Mouse (Mus musculus): ENCODE data around the gene Trh. TPM values are rescaled to one million over a fixed set of nuclear protein-coding genes. Genes with fewer than 3 reads are reported as not detected.

Trh gene
- polyA plus RNA-seq (2015; fragmentation: Nextera tagmentation; extraction: Ambion mirVana) = 0.68 and 0.79 TPM in 2 replicates

DNA sequence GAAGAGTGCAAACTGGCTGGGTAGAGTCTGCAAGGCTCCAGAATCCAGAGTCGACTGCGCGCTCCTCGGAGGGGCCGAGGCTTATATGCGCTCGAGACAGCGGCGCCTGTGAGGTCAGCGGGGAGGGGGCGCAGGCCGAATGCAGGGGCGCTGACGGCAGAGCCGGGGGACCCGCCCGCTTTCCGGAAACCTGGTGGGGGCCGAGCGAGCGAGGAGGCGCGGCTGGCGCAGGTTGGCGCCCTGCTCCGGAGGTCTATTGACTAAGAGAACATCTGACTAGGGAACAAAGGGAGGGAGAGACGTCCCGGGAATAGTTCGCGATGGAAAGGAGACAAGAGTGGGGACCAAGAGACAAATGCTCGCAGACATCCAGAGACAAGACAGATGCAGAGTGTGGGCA lies at the start of gene Trh:
Gene Trh (minus strand): TSS at position 60 of the 400 bp plus-strand sequence.
- peak within 1 kb of the TSS; percentile 38 for H3K4me3 ChIP-seq
- H3K27me3 ChIP-seq = peaks cover 39% of the 10 kb centered on the region
- peaks cover 8% of the 10 kb centered on the region; the same call in 1 of the 2 replicates for H3K4me1 ChIP-seq (replicated peaks)
- 1% methylated on average over 31 of the region's 31 CpGs for WGBS
- no peaks in the 10 kb centered on the region for H3K9me3 ChIP-seq
- no peaks in the 10 kb centered on the region for H3K36me3 ChIP-seq
- no peak within 1 kb of the TSS for H3K27ac ChIP-seq (replicated peaks)
- peak within 1 kb of the TSS; percentile 67 for H3K9ac ChIP-seq
- ATAC-seq (ENCODE audit: low read depth) = no peak
- H3K4me2 ChIP-seq = peak within 1 kb of the TSS; percentile 62

DNA sequence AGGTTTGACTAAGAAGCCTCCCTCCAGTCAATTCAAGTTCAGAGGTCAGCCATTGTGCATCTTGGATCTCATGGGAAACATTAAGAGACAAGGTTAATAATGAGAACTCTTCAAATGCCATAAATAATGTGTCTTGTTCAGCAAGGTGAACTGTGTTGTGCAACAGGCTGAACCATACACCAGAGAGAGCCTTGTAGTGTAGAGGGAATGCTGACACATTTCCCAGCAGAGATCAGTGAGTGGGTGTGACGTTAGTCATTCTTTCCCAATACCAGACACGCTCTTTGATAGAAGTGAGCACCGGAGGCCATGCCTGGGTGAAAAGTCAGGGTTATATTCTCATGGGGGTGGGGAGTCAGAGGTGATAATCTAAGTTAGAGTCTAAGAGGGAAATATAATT lies 46.4 kb upstream of the Trh start:
- Histone ChIP-seq H3K27me3 (no peaks in the 10 kb centered on the region), H3K9ac (no peak overlapping the region), H3K4me2 (no peak overlapping the region), H3K4me3 (no peak overlapping the region), H3K36me3 (no peaks in the 10 kb centered on the region), H3K9me3 (no peaks in the 10 kb centered on the region), H3K27ac (replicated peaks) (no peak overlapping the region), H3K4me1 (replicated peaks) (no peaks in the 10 kb centered on the region)
- ATAC-seq (ENCODE audit: low read depth) = no peak
- WGBS = 83% methylated on average over 3 of the region's 3 CpGs

DNA sequence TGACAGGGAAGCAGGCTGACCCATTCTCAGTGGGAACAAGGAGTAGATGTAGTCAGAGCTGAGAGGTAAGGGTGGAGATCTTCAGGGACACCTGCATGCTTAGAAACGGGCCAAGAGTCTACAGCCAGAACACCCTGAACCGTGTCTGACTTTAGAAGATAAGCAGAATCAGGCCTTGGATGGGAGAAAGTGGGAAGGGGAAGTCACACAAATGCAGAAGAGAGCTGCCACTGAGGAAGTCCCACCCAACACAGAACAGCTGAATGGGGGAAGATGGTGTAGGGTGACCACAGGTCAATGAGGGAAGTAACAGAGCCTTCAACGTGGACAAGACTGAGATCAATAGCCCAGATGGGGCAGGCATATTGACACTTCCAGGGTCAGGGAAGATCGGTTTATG lies 42.4 kb upstream of the Trh start:
- ATAC-seq (ENCODE audit: low read depth) = peak; percentile 40; the same call in 1 of the 2 replicates

GRCm38 (mm10) chr6:92286258-92286888 lies 41.9 kb upstream of the Trh start:
- H3K4me3 ChIP-seq = no peak overlapping the region
- ATAC-seq (ENCODE audit: low read depth) = peak; percentile 63
- no peak overlapping the region for H3K4me2 ChIP-seq
- H3K36me3 ChIP-seq = no peaks in the 10 kb centered on the region
- H3K9ac ChIP-seq = no peak overlapping the region
- no peaks in the 10 kb centered on the region for H3K4me1 ChIP-seq (replicated peaks)
- H3K9me3 ChIP-seq = no peaks in the 10 kb centered on the region
- WGBS = 36% methylated on average over 4 of the region's 4 CpGs
- H3K27me3 ChIP-seq = no peaks in the 10 kb centered on the region
- H3K27ac ChIP-seq (replicated peaks) = no peak overlapping the region

More for the DNA sequence above, 42.4 kb upstream of the Trh start:
- H3K4me2 ChIP-seq = no peak overlapping the region
- no peak overlapping the region for H3K9ac ChIP-seq
- H3K4me1 ChIP-seq (replicated peaks) = no peaks in the 10 kb centered on the region
- no peaks in the 10 kb centered on the region for H3K27me3 ChIP-seq
- no peaks in the 10 kb centered on the region for H3K9me3 ChIP-seq
- H3K36me3 ChIP-seq = no peaks in the 10 kb centered on the region
- no peak overlapping the region for H3K27ac ChIP-seq (replicated peaks)
- 49% methylated on average over 4 of the region's 4 CpGs for WGBS
- no peak overlapping the region for H3K4me3 ChIP-seq

DNA sequence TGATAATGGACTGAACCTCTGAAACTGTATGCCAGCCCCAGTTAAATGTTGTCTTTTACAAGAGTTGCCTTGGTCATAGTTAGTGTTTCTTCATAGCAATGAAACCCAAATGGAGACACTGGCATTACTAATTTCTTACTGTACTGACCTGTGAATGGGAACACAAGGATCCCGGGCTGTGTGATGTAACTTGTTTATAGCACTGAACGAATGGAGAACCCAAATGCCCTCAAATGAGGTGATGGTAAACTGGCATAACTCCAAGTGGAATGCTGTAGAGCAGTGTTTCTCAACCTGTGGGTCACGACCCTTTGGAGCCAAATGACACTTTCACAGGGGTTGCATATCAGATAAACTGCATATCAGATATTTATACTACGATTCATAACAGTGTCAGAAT lies 41.1 kb upstream of the Trh start:
- Histone ChIP-seq H3K4me2 (no peak overlapping the region), H3K27me3 (no peaks in the 10 kb centered on the region), H3K9me3 (no peaks in the 10 kb centered on the region), H3K36me3 (no peaks in the 10 kb centered on the region), H3K27ac (replicated peaks) (no peak overlapping the region), H3K4me1 (replicated peaks) (no peaks in the 10 kb centered on the region), H3K4me3 (no peak overlapping the region), H3K9ac (no peak overlapping the region)
- WGBS = 78% methylated on average over 4 of the region's 4 CpGs
- ATAC-seq (ENCODE audit: low read depth) = no peak

DNA sequence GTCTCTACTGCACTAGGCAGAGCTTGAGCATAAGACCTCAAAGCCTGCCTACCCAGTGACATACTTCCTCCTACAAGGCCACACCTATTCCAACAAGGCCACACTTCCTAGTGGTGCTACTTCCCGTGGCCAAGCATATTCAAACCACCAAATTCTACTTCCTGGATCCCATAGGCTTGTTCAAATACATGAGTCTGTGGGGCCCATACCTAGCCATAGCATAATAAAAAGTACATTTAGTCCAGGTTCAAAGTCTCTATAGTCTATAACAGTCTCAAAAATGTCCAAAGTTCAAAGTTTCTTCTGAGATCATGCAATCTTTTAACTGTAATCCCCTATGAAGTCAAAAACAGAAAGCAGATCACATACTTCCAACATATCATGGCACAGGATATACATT lies 32.7 kb upstream of the Trh start:
- Histone ChIP-seq H3K4me3 (no peak overlapping the region), H3K27ac (replicated peaks) (no peak overlapping the region), H3K4me1 (replicated peaks) (peaks cover 5% of the 10 kb centered on the region; the same call in 1 of the 2 replicates), H3K9ac (no peak overlapping the region), H3K36me3 (no peaks in the 10 kb centered on the region), H3K4me2 (no peak overlapping the region), H3K9me3 (no peaks in the 10 kb centered on the region), H3K27me3 (no peaks in the 10 kb centered on the region)
- 71% methylated on average over 1 of the region's 1 CpGs for WGBS
- no peak for ATAC-seq (ENCODE audit: low read depth)

GRCm38 (mm10) chr6:92273652-92274322 lies 29.3 kb upstream of the Trh start:
- Histone ChIP-seq H3K27ac (replicated peaks) (no peak overlapping the region), H3K4me2 (no peak overlapping the region), H3K27me3 (no peaks in the 10 kb centered on the region), H3K9me3 (no peaks in the 10 kb centered on the region), H3K36me3 (no peaks in the 10 kb centered on the region), H3K9ac (no peak overlapping the region), H3K4me3 (no peak overlapping the region), H3K4me1 (replicated peaks) (peaks cover 5% of the 10 kb centered on the region; the same call in 1 of the 2 replicates)
- WGBS = 88% methylated on average over 6 of the region's 6 CpGs
- ATAC-seq (ENCODE audit: low read depth) = no peak

GRCm38 (mm10) chr6:92272601-92273000 lies 28.2 kb upstream of the Trh start:
- no peak for ATAC-seq (ENCODE audit: low read depth)
- no peak overlapping the region for H3K9ac ChIP-seq
- 47% methylated on average over 3 of the region's 3 CpGs for WGBS

GRCm38 (mm10) chr6:92269019-92269418 lies 24.6 kb upstream of the Trh start:
- no peaks in the 10 kb centered on the region for H3K27me3 ChIP-seq
- no peak for ATAC-seq (ENCODE audit: low read depth)
- H3K4me3 ChIP-seq = no peak overlapping the region
- no peak overlapping the region for H3K27ac ChIP-seq (replicated peaks)
- WGBS = 12% methylated on average over 4 of the region's 4 CpGs
- H3K4me1 ChIP-seq (replicated peaks) = peaks cover 5% of the 10 kb centered on the region; the same call in 1 of the 2 replicates
- no peak overlapping the region for H3K9ac ChIP-seq
- no peaks in the 10 kb centered on the region for H3K9me3 ChIP-seq
- no peaks in the 10 kb centered on the region for H3K36me3 ChIP-seq
- no peak overlapping the region for H3K4me2 ChIP-seq

More at GRCm38 (mm10) chr6:92272601-92273000, 28.2 kb upstream of the Trh start:
- H3K36me3 ChIP-seq = no peaks in the 10 kb centered on the region
- H3K4me1 ChIP-seq (replicated peaks) = peaks cover 5% of the 10 kb centered on the region; the same call in 1 of the 2 replicates
- H3K27ac ChIP-seq (replicated peaks) = no peak overlapping the region
- H3K27me3 ChIP-seq = no peaks in the 10 kb centered on the region
- H3K9me3 ChIP-seq = no peaks in the 10 kb centered on the region
- no peak overlapping the region for H3K4me2 ChIP-seq
- H3K4me3 ChIP-seq = no peak overlapping the region

DNA sequence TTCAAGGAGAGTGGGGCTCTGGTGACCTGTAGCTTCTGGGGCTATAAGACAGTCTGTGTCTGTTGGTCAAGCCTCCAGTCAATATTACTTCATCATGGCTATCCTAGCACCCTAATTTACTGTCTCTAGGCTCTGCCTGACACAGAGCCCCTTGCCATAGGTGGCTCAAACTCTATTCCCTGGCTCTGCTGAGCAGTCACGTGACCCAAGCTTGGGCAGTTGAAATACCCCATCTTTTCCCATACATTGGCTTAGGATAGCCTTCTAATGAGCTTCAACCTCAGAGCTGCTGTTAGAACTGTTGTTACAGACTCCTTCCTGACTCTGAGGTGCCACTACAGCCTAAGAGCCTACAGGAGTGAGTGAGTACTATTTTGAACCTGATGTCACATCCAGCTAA lies 23.6 kb upstream of the Trh start:
- Histone ChIP-seq H3K9ac (no peak overlapping the region), H3K4me2 (no peak overlapping the region), H3K27ac (replicated peaks) (no peak overlapping the region), H3K36me3 (no peaks in the 10 kb centered on the region), H3K4me1 (replicated peaks) (peaks cover 5% of the 10 kb centered on the region; the same call in 1 of the 2 replicates), H3K9me3 (no peaks in the 10 kb centered on the region), H3K27me3 (no peaks in the 10 kb centered on the region), H3K4me3 (no peak overlapping the region)
- ATAC-seq (ENCODE audit: low read depth) = no peak
- WGBS = 78% methylated on average over 1 of the region's 1 CpGs

GRCm38 (mm10) chr6:92261162-92261843 lies 16.9 kb upstream of the Trh start:
- no peak for ATAC-seq (ENCODE audit: low read depth)
- 83% methylated on average over 4 of the region's 4 CpGs for WGBS
- Histone ChIP-seq H3K27me3 (no peaks in the 10 kb centered on the region), H3K4me2 (no peak overlapping the region), H3K36me3 (no peaks in the 10 kb centered on the region), H3K4me1 (replicated peaks) (no peaks in the 10 kb centered on the region), H3K27ac (replicated peaks) (no peak overlapping the region), H3K9me3 (no peaks in the 10 kb centered on the region), H3K4me3 (no peak overlapping the region), H3K9ac (no peak overlapping the region)

DNA sequence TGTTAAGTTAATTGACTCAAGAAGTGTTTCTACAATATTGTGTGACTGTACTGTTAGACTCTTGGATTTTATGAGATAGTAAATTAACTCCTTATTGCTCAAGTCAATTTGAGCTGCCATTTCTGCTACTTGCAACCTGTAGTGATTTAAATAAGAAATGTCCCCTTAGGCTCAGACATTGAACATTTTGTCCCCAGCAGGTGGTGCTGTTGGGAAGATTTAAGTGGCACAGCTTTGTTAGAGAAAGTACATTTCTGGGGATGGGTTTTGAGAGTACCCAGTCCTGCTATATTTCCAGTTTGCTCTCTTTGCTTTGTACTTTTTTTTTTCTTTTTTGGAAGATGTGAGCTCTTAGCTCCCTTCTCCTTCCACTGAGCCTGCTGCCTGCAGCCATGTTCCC lies 10.9 kb upstream of the Trh start:
- H3K4me2 ChIP-seq = no peak overlapping the region
- no peak for ATAC-seq (ENCODE audit: low read depth)
- peaks cover 3% of the 10 kb centered on the region; the same call in 1 of the 2 replicates for H3K9me3 ChIP-seq
- H3K27ac ChIP-seq (replicated peaks) = no peak overlapping the region
- no peak overlapping the region for H3K4me3 ChIP-seq
- no peaks in the 10 kb centered on the region for H3K36me3 ChIP-seq
- no peaks in the 10 kb centered on the region for H3K27me3 ChIP-seq
- H3K9ac ChIP-seq = no peak overlapping the region
- H3K4me1 ChIP-seq (replicated peaks) = no peaks in the 10 kb centered on the region

Data from neural tube, embryonic 13.5 days (tissue).